Mouse (Mus musculus) intestine, embryonic 14.5 days (tissue): ENCODE results near the gene Prkra. TPM values are rescaled to one million over a fixed set of nuclear protein-coding genes. Genes with fewer than 3 reads are reported as not detected.
A peak's percentile ranks its signal among the peaks of the same experiment; 100 is the strongest.

Experiments used
- ATAC-seq: fragments of 200-750 bp; cut with Nextera tagmentation; replicated peaks from 2 replicates; pipeline ENCODE4 v1.8.0; 2017; ENCODE audit warnings: low read depth, moderate number of reproducible peaks, moderate TSS enrichment, moderate library complexity; ENCODE audit not compliant: low FRiP score, low TSS enrichment
- DNase-seq: peaks from one replicate; pipeline ENCODE4 v3.0.0-alpha.2; 2018; ENCODE audit warnings: low spot score
- H3K27ac ChIP-seq: fragments of 300-500 bp; sonication (generic); 2 replicates; pipeline ENCODE4 v1.5.1; 2014; ENCODE audit warnings: low read depth, mild to moderate bottlenecking, control low read depth
- H3K27me3 ChIP-seq: fragments of 300-500 bp; sonication (generic); replicated peaks from 2 replicates; pipeline ENCODE4 v1.6.1; 2014; ENCODE audit warnings: low read length, control low read depth; ENCODE audit not compliant: control insufficient read depth, insufficient read depth
- H3K36me3 ChIP-seq: fragments of 300-500 bp; sonication (generic); 2 replicates; pipeline ENCODE4 v1.6.1; 2014; ENCODE audit warnings: low read length, control low read depth; ENCODE audit not compliant: control insufficient read depth, insufficient read depth
- H3K4me1 ChIP-seq: fragments of 300-500 bp; sonication (generic); replicated peaks from 2 replicates; pipeline ENCODE4 v1.6.1; 2014; ENCODE audit warnings: low read length, control low read depth, mixed read lengths; ENCODE audit not compliant: control insufficient read depth, insufficient read depth
- H3K4me2 ChIP-seq: fragments of 300-500 bp; sonication (generic); 2 replicates; pipeline ENCODE4 v1.6.1; 2014; ENCODE audit warnings: low read length
- H3K4me3 ChIP-seq: fragments of 300-500 bp; sonication (generic); 2 replicates; pipeline ENCODE4 v1.5.1; 2014; ENCODE audit warnings: low read depth, low read length, control low read depth, mixed read lengths
- H3K9ac ChIP-seq: fragments of 300-500 bp; sonication (generic); 2 replicates; pipeline ENCODE4 v1.6.1; 2014; ENCODE audit warnings: mild to moderate bottlenecking, low read length
- H3K9me3 ChIP-seq: fragments of 300-500 bp; sonication (generic); 2 replicates; pipeline ENCODE4 v1.6.1; 2016; ENCODE audit warnings: low read length, control low read depth; ENCODE audit not compliant: control insufficient read depth
- WGBS: fragments of 180-500 bp; shearing (Covaris S2); extraction: QIAGEN DNeasy Blood & Tissue Kit; methylation state at CpG from one replicate; pipeline ENCODE4 v1.1.7; 2014; 5-methylcytosine and 5-hydroxymethylcytosine counted together
- polyA plus RNA-seq: library from polyadenylated mRNA; unstranded; fragments of >200 nt; fragmentation: Nextera tagmentation; extraction: Ambion mirVana; gene quantifications from 2 replicates; pipeline ENCODE4 v1.2.1, GENCODE M21; 2014

Gene Prkra
- polyA plus RNA-seq, 1 experiment from 2014 or later: 52.5 TPM

- no peak for ATAC-seq
- WGBS: 83% methylated on average over 3 of the region's 3 CpGs
- H3K9ac ChIP-seq: no peak overlapping the region
- no peak overlapping the region for H3K4me2 ChIP-seq
- H3K9me3 ChIP-seq: no peaks in the 10 kb centered on the region
- H3K4me1 ChIP-seq: no peaks in the 10 kb centered on the region
- DNase-seq: no peak
- H3K27me3 ChIP-seq: no peaks in the 10 kb centered on the region
- no peak overlapping the region for H3K4me3 ChIP-seq
- H3K27ac ChIP-seq: no peak overlapping the region
- H3K36me3 ChIP-seq: no peaks in the 10 kb centered on the region
These were observed 35.8 kb downstream of the Prkra start for GRCm38 (mm10) chr2:76611996-76612395.

DNA sequence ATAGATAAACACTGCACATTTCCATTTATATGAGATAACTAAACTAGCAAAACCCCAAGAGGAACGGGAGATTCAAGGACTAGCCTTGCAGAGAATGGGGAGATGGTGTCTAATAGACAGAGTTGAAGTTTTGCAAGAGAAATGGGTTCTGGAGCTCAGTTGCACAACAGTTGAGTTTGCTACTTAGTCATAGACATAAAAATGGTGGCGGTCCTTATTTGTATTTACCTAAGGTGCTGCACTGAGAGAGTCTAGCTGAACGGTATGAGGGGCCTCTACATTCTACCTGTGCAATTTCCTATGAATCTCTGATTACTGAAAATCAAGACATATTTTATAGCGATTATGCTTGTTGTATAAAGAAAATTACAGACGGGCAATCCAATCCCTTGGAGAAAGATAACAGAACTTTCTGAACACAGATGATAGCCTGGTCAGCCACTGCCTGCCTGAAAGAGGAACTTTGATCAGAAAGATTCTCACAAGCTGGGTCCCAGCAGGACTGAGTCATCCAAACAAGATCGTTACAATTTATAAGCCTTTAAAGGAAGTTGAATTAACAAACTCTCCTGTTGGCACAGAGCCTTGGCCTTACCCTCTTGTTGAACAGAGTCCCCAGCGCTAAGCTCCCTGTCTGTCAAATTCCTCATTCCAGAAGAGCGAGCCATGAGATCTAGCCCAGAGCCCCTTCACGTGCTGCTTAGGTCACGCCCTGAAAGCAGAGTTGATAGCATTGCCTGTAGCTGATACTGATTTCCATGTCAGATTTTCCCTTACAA, 37.3 kb downstream of the Prkra start:
- no peak for DNase-seq
- WGBS: 60% methylated on average over 10 of the region's 10 CpGs
- Histone ChIP-seq H3K9me3 (no peaks in the 10 kb centered on the region), H3K27me3 (no peaks in the 10 kb centered on the region), H3K4me1 (no peaks in the 10 kb centered on the region), H3K9ac (no peak overlapping the region), H3K4me3 (no peak overlapping the region), H3K27ac (no peak overlapping the region), H3K36me3 (no peaks in the 10 kb centered on the region), H3K4me2 (no peak overlapping the region)
- peak; percentile 60; the same call in 1 of the 2 replicates for ATAC-seq

DNA sequence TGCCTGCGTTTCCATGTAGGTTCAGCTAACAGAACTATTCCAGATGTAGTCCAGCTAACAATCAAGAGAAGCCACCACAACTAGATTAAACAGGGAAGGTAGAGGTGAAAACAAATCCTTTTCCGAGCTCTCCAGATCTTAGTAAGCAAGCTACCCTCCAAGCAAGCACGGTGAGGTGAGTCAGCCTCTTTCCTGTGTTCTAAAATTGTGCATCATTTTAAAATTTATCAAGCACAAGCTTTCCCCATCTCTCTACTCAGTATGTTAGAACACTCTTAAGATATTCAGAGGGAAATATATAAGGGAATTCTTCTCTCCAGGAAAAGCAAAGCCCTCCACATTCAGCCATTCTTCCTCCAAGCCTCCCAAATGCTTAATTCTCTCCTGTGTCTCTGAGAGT, 41.1 kb downstream of the Prkra start:
- no peak overlapping the region for H3K4me2 ChIP-seq
- WGBS: 70% methylated on average over 3 of the region's 3 CpGs
- no peak overlapping the region for H3K4me3 ChIP-seq
- no peaks in the 10 kb centered on the region for H3K27me3 ChIP-seq
- no peak overlapping the region for H3K9ac ChIP-seq
- H3K4me1 ChIP-seq: no peaks in the 10 kb centered on the region
- H3K36me3 ChIP-seq: no peaks in the 10 kb centered on the region
- ATAC-seq (no peak), DNase-seq (no peak)
- H3K9me3 ChIP-seq: no peaks in the 10 kb centered on the region
- H3K27ac ChIP-seq: no peak overlapping the region

GRCm38 (mm10) chr2:76602256-76602655, 45.6 kb downstream of the Prkra start:
- DNase-seq (no peak), ATAC-seq (no peak)
- WGBS: 100% methylated on average over 1 of the region's 1 CpGs
- H3K27ac ChIP-seq: no peak overlapping the region
- no peak overlapping the region for H3K4me2 ChIP-seq
- H3K9ac ChIP-seq: no peak overlapping the region
- no peaks in the 10 kb centered on the region for H3K4me1 ChIP-seq
- no peaks in the 10 kb centered on the region for H3K27me3 ChIP-seq
- H3K36me3 ChIP-seq: no peaks in the 10 kb centered on the region
- no peak overlapping the region for H3K4me3 ChIP-seq
- no peaks in the 10 kb centered on the region for H3K9me3 ChIP-seq

GRCm38 (mm10) chr2:76599214-76599613, 48.6 kb downstream of the Prkra start:
- ATAC-seq (no peak), DNase-seq (no peak)
- H3K27ac ChIP-seq: no peak overlapping the region
- H3K4me3 ChIP-seq: no peak overlapping the region
- H3K4me1 ChIP-seq: no peaks in the 10 kb centered on the region
- H3K4me2 ChIP-seq: no peak overlapping the region
- no peaks in the 10 kb centered on the region for H3K9me3 ChIP-seq
- 71% methylated on average over 5 of the region's 5 CpGs for WGBS
- no peak overlapping the region for H3K9ac ChIP-seq
- no peaks in the 10 kb centered on the region for H3K27me3 ChIP-seq
- H3K36me3 ChIP-seq: no peaks in the 10 kb centered on the region

GRCm38 (mm10) chr2:76597521-76597920, 50.3 kb downstream of the Prkra start:
- Histone ChIP-seq H3K4me3 (no peak overlapping the region), H3K4me1 (0 out of 2 replicates have a peak, but pooled peaks cover 6% of the 10 kb centered on the region), H3K27ac (no peak overlapping the region), H3K9ac (no peak overlapping the region), H3K9me3 (no peaks in the 10 kb centered on the region), H3K36me3 (no peaks in the 10 kb centered on the region; the same call in 1 of the 2 replicates), H3K27me3 (no peaks in the 10 kb centered on the region), H3K4me2 (no peak overlapping the region)
- no peak for DNase-seq
- ATAC-seq: no peak
- 87% methylated on average over 11 of the region's 11 CpGs for WGBS

DNA sequence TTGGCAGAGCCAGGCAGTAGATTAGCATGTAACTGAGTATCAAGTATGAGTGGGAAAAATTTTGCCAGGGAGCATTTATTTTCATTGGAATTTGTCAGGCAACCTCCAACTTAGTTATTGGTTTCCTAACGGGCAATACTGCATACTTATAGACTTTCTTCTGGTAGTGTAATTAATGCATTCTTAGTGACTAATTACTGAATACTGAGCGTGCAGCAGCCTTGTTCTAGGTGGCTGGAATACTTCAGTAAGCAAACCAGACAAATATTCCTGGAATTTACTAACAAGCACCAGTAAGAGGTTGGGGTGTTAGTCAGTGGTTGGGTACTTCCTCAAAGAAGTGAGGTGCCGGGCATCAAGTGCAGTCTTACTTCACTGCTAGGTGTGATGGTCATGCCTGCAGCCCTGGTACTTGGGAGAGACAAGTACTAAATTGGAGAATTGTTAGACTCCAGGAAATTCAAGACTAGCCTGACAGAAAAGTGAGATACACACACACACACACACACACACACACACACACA, 55.4 kb downstream of the Prkra start:
- H3K9me3 ChIP-seq: no peaks in the 10 kb centered on the region
- no peak for ATAC-seq
- 58% methylated on average over 3 of the region's 3 CpGs for WGBS
- H3K9ac ChIP-seq: no peak overlapping the region
- no peaks in the 10 kb centered on the region; the same call in 1 of the 2 replicates for H3K36me3 ChIP-seq
- no peak overlapping the region for H3K27ac ChIP-seq
- no peaks in the 10 kb centered on the region for H3K27me3 ChIP-seq
- DNase-seq: no peak
- H3K4me1 ChIP-seq: 0 out of 2 replicates have a peak, but pooled peaks cover 9% of the 10 kb centered on the region
- no peak overlapping the region for H3K4me2 ChIP-seq
- H3K4me3 ChIP-seq: no peak overlapping the region

DNA sequence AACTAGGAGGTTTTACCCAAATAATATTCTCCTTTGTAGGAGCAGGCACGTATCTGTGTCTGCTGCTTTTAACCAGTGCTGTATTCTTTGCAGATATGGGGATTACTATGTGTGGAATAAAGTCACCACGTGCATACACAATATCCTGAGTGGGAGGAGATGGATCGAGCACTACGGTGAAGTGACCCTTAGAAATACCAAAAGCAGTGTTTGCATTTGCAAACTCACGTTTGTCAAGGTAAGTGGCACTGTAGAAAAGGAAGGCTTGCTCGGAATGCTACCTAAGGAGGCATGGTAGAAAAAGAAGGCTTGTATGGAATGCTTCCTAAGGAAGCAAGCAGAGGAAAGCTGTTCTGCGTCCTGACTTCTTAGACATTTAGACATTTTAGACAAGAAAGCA, 57.6 kb downstream of the Prkra start:
- H3K9ac ChIP-seq: no peak overlapping the region
- no peak for ATAC-seq
- WGBS: 87% methylated on average over 7 of the region's 7 CpGs
- H3K4me3 ChIP-seq: no peak overlapping the region
- no peak for DNase-seq
- no peaks in the 10 kb centered on the region; the same call in 1 of the 2 replicates for H3K36me3 ChIP-seq
- H3K4me1 ChIP-seq: 0 out of 2 replicates have a peak, but pooled peaks cover 9% of the 10 kb centered on the region
- H3K9me3 ChIP-seq: no peaks in the 10 kb centered on the region
- H3K27me3 ChIP-seq: no peaks in the 10 kb centered on the region
- no peak overlapping the region for H3K4me2 ChIP-seq
- no peak overlapping the region for H3K27ac ChIP-seq

GRCm38 (mm10) chr2:76586906-76587305, 60.9 kb downstream of the Prkra start:
- no peaks in the 10 kb centered on the region for H3K9me3 ChIP-seq
- H3K4me3 ChIP-seq: no peak overlapping the region
- no peak for ATAC-seq
- no peak overlapping the region for H3K4me2 ChIP-seq
- H3K9ac ChIP-seq: no peak overlapping the region
- no peak for DNase-seq
- H3K27ac ChIP-seq: no peak overlapping the region
- no peaks in the 10 kb centered on the region for H3K4me1 ChIP-seq
- no peaks in the 10 kb centered on the region for H3K27me3 ChIP-seq
- H3K36me3 ChIP-seq: no peaks in the 10 kb centered on the region
- 86% methylated on average over 10 of the region's 10 CpGs for WGBS
